Mouse (Mus musculus): Measurements from ENCODE around the gene Enc1.
"Not testable (repeated sequence)": the region's sequence is repeated elsewhere in the genome, so short reads cannot be mapped to it uniquely, and the experiment has no call there.

The Enc1 gene

DNA sequence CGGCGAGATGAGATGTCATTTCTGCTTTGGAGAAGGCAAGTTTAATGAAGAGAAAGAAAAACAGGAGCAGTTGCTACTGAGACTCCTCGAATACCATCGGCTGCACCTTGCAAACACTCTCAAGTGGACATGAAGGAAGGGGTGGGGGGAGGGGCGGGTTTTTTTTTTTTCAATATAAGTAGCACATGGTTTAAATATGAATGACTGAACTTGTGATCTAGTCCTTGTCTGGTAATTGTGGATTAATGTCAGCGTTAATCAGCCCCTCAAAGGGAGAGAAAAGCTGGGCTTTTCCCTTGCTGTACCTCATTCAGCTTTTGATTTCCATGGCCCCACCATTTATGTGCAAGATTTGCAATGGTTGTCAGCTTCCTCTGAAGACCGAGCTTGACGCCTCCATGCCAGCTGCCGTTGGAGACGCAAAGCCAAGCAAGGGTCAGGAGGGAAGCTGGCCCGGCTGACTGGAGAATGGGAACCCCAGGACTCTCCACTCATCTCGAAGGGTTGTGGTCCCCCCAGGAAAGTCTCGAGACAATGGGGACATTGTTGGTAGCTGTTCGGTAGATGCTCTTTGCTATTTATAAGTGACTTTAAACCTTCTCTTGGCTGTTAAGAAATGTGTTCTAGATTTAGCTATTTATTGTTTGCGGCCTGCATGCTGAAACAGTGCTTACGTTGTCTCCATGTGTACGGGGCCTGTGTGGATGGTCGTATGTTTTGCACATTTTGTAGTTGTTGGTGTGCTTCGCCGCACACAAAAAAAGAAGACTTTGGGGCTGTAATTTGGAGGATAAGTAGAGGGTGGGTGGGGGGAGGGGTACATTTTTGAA lies 9.9 kb downstream of the Enc1 start:
- no peak for DNase-seq (ENCODE audit: low read depth in 2 of 2, low spot score in 2 of 2)

DNA sequence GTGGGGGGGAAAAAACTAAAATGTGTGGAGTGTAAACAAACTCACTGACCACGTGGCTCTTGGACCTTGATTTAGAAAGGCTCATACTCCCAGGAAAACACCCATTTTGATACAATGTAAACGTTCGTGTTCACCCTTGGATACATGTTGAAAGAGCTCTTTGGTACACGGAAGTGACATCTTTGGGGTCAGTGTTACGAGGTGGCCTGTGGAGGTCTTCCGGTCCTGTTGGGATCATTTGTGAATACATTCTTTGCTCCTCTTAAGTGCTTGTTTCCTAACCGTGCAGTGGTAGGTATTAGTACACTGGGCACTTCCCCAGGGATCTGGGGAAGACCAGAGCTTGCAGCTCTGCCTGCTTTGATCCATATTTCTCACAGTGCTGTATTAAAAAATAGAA lies 10.8 kb downstream of the Enc1 start:
- no peak for DNase-seq (ENCODE audit: low read depth in 2 of 2, low spot score in 2 of 2)

DNA sequence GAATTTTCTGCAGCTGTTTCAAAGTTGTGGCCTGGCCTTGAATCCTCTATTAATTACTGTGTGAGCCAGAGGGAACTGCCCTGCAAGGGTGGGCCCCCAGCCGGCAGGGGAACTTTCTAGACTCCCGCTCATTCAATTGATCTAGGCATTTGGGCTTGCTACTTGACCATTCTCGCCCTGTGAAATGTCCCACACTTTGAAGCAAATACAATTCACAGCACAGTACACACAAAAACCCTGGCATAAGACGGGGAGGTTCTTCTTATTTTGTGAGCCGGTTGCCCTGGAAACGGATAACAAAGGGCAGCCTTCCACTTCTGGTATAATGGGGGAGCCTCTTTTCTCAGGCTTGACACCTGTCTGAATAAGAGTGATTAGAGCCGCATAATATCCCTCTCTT lies 11.6 kb downstream of the Enc1 start:
- no peak for DNase-seq (ENCODE audit: low read depth in 2 of 2, low spot score in 2 of 2)

DNA sequence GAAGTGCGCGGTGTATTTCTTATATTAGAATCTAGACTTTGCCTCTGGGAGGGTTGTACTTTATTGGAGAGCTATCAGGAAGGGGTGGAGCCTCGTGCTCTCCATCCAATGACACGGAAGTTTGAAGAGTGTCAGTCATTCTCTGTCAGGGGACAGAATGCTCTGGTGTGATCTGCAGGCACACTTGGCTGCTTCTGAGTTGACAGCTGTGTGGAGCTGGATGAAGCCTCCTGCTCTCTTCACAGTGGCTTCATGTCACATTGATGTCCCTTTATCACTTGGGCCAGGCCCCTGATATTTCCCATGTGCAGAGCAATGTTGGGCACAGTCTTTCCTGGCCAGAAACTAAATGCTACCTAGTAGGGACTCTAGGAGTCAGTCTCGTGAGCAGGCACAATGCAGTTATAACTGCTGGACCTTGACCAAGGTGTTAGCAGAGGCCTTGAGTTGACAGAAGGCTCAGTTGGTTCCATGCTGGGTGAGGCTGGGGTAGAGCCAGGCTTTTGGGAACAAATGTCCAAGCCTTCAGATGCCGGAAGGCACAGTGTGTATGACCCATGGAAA lies 12.6 kb downstream of the Enc1 start:
- DNase-seq (ENCODE audit: low read depth in 2 of 2, low spot score in 2 of 2), result no peak

DNA sequence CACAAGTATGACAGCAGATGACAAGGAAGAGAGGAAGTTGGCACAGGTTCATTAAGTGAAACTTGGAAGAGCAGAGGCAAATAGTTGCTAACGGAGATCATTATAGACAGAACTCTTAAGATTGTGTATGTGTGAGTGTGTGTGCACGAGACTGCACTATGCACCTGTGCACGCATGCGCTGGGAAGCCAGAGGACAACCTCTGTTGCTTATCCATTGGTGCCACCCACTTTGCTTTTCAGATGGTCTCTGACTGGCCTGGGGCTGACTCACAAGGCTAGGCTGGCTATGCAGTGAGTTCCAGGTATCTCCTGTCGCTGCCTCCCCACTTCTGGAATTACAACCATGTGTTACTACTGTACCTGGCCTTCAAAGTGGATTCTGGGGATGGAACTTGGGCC lies 13.1 kb downstream of the Enc1 start:
- no peak for DNase-seq (ENCODE audit: low read depth in 2 of 2, low spot score in 2 of 2)

DNA sequence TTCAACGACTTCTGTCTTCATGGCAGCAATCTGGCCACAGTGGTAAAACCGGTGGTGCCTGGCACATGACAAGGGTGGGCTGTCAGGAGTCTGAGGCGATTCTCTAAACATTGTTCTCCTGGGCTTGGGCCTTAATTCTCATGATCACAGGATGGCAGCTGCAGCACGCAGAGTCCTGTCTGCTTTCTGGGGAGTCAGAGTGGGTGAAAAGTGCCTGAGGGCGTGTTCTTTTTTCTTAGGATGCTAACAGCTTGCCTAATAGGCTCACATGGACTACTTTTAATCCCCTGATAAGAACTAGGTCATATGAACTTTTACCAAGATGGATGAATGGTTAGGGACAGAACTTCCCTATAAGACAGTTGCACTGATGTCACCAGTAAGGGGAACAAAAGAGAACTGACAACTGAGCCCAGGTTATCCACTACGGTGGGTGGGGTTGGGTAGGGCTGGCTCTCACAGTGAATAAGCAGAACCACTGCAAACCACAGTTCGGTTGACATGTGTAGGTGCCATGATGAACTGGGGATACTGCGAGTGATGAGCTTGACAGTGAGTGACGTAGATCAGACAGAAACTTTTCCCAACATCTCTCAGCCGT lies 13.8 kb downstream of the Enc1 start:
- DNase-seq (ENCODE audit: low read depth in 2 of 2, low spot score in 2 of 2), result no peak

DNA sequence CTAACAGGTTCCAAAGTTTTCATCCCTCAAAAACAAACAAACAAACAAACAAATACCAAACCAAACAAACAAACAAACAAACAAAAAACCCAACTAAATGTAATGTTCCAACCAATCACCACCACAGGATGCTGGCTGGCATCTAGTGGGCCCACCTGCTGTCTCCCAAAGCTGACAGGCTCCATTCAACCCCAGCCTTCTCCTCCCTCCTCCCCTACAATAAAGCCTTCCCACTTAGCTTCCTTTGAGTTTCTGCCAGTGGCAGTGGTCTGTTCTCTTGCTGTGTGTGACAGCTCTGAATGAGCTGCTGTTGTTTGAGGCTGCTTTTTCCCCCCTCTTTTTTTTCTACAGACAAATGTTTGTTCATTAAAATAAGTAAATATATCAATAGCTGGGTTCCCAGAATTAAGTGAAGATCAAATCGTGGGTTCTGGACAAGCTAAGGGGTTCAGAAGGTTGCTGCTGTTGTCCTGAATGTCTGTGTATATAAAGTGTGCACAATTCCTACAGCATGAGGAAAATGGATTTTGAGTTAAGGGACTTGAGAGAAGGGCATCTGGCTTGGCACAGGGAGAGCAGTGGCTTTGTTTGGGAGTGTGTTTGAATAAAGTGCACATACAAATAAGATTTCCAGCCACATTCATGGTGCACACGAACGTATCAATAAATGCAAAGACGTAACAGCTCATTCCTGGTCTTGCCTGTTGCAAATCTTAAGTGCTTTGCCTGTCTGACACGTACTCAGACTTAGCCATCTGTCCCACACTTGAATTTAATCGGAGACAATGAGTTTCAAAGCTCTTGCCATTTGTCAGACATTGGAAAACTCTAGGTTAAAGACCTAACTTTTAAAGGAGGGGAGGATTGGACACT lies 15.3 kb downstream of the Enc1 start:
- DNase-seq (ENCODE audit: low read depth in 2 of 2, low spot score in 2 of 2), result no peak

DNA sequence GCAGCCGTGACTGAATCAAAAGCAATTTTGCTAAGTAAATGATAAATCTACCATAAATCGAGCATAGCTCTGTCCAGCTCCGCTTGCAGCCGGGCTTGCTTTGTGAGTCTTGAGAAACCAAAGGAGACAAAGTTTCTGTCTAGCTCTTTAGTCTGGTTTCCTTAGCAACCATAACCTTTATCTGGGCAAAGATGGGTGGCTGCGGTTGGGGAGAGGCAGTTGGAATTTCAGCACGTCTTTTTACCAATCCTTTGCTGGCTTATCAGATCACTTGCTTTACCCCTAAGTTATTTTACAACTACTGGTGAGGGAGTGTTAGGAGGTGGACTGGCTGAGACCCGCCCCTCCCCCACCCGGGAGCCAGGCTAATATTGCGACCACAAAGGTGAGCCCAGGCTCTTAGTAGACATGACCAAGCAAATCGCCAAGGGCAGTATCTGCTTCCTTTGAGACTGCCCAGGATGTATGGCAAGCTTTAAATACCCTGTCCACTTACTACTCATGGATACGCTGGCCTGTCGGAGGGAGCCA lies 16.0 kb downstream of the Enc1 start:
- DNase-seq (ENCODE audit: low read depth in 2 of 2, low spot score in 2 of 2), result no peak

DNA sequence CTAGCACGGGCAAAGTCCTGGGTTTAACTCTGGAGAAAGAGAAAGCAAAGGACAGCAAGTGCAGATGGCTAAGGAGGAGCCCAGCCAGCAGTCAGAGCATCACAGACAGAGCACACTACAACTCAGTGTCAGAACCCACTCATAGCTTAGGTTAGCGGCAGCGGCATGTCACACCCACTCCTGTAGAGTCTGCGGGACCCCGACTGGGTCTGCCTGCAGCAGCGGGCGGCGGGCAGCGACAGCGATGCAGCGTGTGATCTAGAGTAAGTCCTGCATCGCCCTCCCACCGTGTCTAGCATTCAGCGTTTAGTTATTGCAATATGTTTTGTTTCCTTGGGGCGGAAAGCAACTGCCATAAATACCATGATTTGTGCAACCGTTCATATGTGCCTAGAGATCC lies 18.4 kb downstream of the Enc1 start:
- DNase-seq (ENCODE audit: low read depth in 2 of 2, low spot score in 2 of 2), result no peak

DNA sequence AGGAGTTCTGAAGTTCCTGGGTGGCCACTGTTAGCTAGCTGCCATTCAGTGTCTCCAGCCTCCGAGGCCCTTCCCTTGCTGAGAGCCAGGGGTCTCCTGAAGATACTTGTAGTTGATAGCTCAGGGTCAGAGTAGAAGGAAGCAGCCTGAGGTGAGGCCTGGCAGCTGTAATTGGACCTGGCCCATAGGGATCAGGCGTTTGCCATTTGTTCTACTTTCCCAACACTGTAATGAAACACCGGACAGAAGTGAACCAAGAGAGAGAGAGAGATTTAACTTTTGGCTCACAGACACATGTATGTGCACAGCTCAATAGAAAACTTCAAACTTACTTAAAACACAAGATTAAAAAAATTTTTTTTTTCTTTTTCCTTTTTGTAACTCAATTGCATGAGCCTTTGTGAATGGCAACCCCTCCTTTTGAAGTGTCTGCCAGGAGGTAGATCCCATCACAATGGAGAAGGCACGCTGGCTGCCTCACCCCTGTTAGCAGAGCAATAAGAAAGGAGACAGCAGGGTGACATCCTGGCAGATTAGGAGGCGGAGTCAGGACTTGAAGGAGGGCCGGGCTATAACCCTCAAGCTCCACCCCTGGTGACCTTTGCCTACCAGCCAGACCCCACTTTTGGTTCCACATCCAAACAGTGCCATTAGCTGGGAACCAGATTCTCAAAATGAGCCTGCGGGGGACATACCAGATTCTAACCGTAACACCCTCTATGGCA lies 19.7 kb downstream of the Enc1 start:
- no peak for DNase-seq (ENCODE audit: low read depth in 2 of 2, low spot score in 2 of 2)

DNA sequence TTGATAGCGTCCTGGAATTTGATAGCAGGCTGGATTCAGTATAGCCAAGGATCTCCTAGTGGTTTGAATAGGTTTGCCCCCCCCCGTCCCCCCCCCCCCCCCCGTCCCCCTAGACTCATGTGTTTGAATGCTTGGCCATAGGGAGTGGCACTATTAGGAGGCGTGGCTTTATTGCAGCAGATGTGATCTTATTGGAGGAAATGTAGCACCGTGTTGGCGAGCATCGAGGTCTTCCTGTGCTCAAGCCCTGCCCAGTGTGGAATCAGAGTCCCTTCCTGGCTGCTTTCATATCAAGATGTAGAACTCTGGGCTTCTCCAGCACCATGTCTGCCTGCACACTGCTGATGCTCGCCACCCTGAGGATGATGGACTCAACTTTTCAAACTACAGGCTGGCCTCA lies 20.6 kb downstream of the Enc1 start:
- DNase-seq (ENCODE audit: low read depth in 2 of 2, low spot score in 2 of 2), result no peak

DNA sequence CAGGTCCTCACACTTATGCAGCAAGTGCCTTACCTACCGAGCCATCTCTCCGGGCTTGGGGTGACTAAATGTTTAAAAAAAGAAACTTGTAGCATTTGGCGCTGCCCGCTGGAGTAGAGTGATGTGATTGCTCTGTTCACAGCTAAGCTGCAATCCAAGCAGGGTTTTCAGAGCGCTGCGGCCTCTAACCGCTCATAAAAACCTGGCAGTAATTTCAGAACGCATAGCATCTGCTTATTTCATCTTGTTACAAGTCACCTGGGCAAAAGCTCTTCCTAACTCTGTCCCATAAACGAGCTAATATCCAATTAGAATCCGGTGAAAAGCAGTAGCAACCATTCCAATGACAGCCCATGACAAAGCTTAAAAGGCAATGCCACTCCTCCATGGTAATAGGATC lies 21.8 kb downstream of the Enc1 start:
- DNase-seq (ENCODE audit: low read depth in 2 of 2, low spot score in 2 of 2), result no peak

DNA sequence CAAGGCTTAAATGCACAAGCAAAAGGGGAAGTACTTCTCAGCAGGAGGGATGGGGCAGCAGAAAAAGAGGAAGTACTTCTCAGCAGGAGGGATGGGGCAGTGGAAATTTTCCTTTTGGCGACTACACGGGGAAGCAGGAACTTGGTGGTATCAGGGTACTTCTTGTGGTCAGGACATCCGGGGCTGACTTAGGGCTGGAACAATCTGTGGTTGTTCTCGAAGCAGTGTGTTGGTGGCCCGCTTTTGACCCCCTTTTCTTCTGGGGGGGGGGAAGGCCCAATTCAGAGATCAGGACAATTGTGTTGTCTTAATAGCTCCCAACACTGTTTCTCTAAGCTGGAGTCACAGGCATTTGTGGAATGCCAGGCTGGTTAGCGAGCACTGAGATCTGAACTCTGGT lies 24.6 kb downstream of the Enc1 start:
- DNase-seq (ENCODE audit: low read depth in 2 of 2, low spot score in 2 of 2), result not testable (repeated sequence)

DNA sequence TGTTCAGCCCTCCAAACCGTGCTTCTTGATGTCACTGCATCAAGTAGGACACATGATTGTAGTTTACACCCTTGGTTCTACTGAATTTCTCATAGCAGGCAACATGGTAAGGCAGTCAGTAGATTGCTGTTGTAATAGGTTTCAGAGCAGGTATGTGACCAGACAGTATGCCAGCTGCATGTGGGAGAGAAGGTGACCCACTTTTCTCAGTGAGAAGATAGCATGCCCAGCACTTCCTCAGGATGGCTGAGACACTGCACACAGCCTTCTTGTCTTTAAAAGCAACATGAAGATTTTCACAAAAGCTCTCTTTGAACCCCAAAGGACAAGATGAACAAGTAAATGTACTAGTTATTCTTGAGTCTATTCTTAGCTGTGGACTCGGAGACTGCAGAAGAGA lies 29.8 kb downstream of the Enc1 start:
- DNase-seq (ENCODE audit: low read depth in 2 of 2, low spot score in 2 of 2), result no peak

DNA sequence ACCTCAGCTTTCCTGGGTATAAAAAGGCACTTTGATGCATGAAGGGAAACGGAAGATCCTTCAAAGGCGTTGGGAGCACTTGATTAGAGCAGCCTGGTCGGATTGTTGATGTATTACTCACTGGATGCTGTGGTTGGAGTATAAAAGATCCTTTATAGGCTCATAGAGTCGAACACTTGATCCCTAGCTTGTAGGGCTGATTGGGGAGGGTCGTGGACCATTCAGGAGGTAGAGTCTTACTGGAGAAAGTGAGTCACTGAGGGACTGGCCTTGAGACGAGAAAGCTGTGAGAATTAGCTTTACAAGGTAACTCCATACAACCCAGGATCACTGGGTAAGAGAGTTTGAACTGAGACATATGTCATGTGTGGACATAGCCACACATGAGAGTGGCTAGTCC lies 30.7 kb downstream of the Enc1 start:
- DNase-seq (ENCODE audit: low read depth in 2 of 2, low spot score in 2 of 2), result no peak

DNA sequence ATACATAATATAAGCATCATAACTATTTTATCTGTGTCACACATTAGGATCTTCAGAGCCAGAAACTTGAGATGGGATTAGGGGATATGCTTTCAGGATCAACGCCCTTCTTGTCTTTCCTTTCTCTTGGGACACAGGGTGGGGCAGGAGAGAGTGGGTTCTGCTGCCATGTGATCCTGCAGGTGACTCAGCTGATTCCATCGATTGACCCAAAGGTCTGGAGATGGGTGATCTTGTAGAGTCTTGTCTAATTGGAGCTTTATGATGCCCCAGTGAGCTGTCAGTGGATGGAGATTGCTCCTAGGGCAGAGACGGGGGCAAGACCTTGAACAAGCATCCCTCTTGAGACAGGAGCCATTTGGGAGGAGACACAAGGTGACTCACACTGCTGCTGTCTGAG lies 33.9 kb downstream of the Enc1 start:
- no peak for DNase-seq (ENCODE audit: low read depth in 2 of 2, low spot score in 2 of 2)

DNA sequence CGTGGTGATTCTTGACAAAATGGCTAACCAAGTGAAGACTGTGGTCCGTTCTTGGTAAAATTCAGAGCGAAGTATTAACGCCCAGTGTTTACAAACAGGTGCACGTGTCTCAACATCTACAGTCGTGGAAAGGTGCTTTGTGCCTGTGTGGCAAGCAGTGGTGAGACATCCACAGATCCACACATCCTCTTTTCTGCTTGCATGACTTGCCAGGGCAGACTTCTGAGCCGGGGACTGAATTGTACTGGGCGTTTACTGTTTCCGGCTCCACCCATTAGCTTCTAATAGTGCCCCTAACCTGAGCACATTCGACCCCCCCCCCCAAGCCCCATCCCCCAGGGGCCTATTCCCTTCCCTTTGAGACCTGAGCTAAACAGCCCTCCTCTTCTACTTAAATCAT lies 34.6 kb downstream of the Enc1 start:
- no peak for DNase-seq (ENCODE audit: low read depth in 2 of 2, low spot score in 2 of 2)

DNA sequence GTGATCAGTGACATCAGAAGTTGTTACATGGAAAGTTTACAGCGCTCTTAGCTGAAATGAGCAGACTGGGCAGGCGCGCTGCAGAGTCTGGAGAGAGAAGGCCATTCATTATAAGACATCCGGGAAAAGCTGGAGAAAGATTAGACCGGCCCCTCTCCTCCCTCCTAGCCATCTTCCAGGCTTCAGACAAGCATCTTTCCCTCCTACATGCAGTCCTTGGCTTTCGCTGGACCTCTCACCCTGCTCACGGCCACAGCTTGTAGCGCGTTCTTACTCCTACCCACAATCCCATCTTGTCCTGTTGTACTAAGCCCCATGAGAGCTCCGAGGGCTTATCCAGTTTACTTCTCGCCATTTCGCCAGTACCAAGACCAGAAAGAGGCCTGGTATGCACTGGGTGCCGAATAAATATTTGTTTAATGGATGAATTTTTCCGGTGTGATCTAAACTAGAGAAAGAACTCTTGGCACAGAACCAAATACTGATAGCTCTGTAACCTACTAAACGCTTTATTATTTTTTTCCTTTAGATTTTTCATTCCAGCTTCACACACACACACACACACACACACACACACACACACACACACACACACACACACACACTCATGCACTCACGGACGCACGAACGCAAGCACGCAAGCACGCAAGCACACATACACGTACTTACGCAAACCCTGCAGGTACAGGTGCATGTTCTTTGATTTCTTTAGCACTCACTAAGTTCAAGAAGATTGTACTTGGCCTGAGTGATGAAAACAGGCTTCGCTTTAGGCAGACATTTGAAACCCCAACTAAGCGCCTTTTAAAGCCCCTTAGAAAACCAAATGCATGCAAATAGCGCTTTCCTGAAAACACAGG lies 41.4 kb downstream of the Enc1 start:
- no peak for DNase-seq (ENCODE audit: low read depth in 2 of 2, low spot score in 2 of 2)

DNA sequence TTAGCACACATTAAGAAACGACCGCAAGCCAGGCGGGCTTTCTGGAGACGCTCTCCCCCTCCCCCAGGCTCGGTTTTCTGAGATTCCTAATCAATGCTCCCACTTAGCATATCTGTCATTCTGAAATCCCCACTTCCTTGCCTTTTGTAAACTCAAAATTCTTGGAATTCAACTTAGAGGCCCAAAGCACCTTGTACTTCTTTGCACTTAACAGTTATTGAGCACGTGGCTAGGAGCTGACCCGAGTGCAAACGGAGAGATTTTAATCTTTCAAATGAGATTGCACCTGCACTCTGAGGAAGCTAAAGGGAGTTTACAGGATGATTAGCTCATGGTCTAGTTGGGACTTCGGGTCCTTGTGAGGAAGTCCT lies 42.0 kb downstream of the Enc1 start:
- no peak for DNase-seq (ENCODE audit: low read depth in 2 of 2, low spot score in 2 of 2)

DNA sequence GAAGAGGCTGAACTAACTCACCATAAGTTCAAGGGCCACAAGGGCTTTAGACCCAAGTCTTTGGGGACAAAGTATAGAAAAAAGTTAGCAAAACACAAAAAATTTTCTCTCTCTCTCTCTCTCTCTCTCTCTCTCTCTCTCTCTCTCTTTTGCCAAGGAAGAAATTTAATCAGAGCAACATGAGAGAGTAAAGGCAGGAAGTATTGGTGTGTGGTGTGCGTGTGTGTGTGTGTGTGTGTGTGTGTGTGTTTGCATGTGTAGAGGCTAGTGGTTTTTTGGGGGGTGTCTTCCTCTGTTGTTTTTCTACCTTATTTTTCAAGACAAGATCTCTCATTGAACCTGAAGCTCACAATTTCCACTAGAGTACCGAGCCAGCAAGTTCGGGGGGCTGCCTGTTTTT lies 46.1 kb downstream of the Enc1 start:
- peak; percentile 43 to 61 for DNase-seq (ENCODE audit: low read depth in 2 of 2, low spot score in 2 of 2)
